Mouse (Mus musculus) cerebellum, adult 2 months (tissue): Measurements from ENCODE around the gene Col8a2.

Source experiments
- CTCF ChIP-seq: fragments of 200-500 bp; IDR thresholded peaks from 2 replicates; pipeline ENCODE4 v1.5.1; 2011; ENCODE audit warnings: low read depth, mild to moderate bottlenecking, control low read depth, low read length, moderate library complexity, borderline replicate concordance; ENCODE audit not compliant: insufficient read depth
- POLR2A ChIP-seq: fragments of 200-500 bp; IDR thresholded peaks from 2 replicates; pipeline ENCODE4 v1.6.1; 2011; ENCODE audit warnings: low read length, control low read depth, borderline replicate concordance; ENCODE audit not compliant: insufficient read depth

DNA sequence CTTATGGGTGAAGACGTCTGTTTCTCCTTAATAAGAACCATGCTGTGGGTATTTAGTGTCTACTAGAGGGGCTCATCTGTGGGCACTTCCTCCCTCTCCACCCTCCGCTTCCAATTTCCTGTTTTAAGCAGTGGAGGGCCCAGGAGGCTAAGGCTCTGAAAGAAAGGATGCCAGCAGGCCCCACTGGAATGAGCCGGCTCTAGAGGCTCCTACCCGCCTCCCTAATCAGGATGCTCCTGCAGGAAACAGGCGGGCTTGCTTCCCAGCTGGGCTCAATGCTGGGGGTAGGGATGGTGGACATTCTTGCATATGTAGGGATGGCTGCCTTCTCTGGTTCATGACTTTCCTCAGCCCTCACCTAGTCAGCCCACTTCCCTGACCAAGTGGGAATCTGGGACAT lies 26.6 kb downstream of the Col8a2 start:
- TF ChIP-seq POLR2A = no peak
- no peak for TF ChIP-seq CTCF
